ENCODE assay signal across 20 mouse cellular contexts in genomic region chr4:134575486-134575885, GRCm38 (mm10). TPM values are rescaled to one million over a fixed set of nuclear protein-coding genes. Genes with fewer than 3 reads are reported as not detected.
DNase-seq lines count a peak whose midpoint lies in the region; ATAC-seq lines count a peak whose summit lies in the region.
"Had no signal": no experiment of that assay in that cellular context is flagged by ENCODE, and none has a peak within 500 bp of the region (broad histone marks: within the 10 kb centered on the region; RNA-seq: fewer than 3 reads in every experiment).

No protein-coding gene starts in this region.

- WGBS in hindbrain, embryonic 13.5 days, result 36% methylated on average over 11 of the region's 11 CpGs
- WGBS in hindbrain, embryonic 14.5 days, result 39% methylated on average over 11 of the region's 11 CpGs
- WGBS in neural tube, embryonic 11.5 days, result 43% methylated on average over 11 of the region's 11 CpGs

- no peak overlapping the region for H3K4me2 ChIP-seq in hindbrain, embryonic 13.5 days
- H3K4me2 ChIP-seq in hindbrain, embryonic 14.5 days (replicated peaks), result no peak overlapping the region
- no peak overlapping the region for H3K4me2 ChIP-seq in neural tube, embryonic 11.5 days (ENCODE audit: low read depth)
- H3K4me2 ChIP-seq: kidney, embryonic 15.5 days; liver, embryonic 13.5 days had no signal

- H3K9me3 ChIP-seq in hindbrain, embryonic 13.5 days, result no peaks in the 10 kb centered on the region
- no peaks in the 10 kb centered on the region for H3K9me3 ChIP-seq in hindbrain, embryonic 14.5 days (ENCODE audit: control insufficient read depth, low read length)
- no peaks in the 10 kb centered on the region for H3K9me3 ChIP-seq in neural tube, embryonic 11.5 days (ENCODE audit: control insufficient read depth, low read length)
- H3K9me3 ChIP-seq: kidney, embryonic 15.5 days; liver, embryonic 13.5 days had no signal

- peaks cover 49% of the 10 kb centered on the region for H3K4me1 ChIP-seq in hindbrain, embryonic 13.5 days (replicated peaks)
- H3K4me1 ChIP-seq in hindbrain, embryonic 14.5 days (replicated peaks; ENCODE audit: control insufficient read depth, insufficient read depth, low read length), result peaks cover 21% of the 10 kb centered on the region
- H3K4me1 ChIP-seq in neural tube, embryonic 11.5 days (ENCODE audit: control insufficient read depth, insufficient read depth, low read length), result peaks cover 8% of the 10 kb centered on the region
- H3K4me1 ChIP-seq: megakaryocyte, embryonic 14.5 days had no signal

- DNase-seq in embryo, embryonic 11 days, result peak; percentile 54
- no peak for DNase-seq in embryo, embryonic 10 days (ENCODE audit: low spot score)
- no peak for DNase-seq in hindbrain, embryonic 14.5 days (ENCODE audit: low spot score)
- peak; percentile 61 for DNase-seq in neural tube, embryonic 11.5 days (ENCODE audit: low spot score)
- DNase-seq in neural tube, embryonic 10.5 days (ENCODE audit: extremely low spot score, low spot score), result no peak
- DNase-seq in layer of hippocampus, adult 11-12 months (ENCODE audit: low spot score), result no peak
- DNase-seq: adrenal gland, postnatal 25 days; cerebellum, adult 9-11 months; gastrocnemius, postnatal 25 days; heart, adult 18-20 months; kidney, adult 11 months; kidney, postnatal 36 days; liver, embryonic 13.5 days; lung, adult 2 months; right cerebral cortex, postnatal 25 days; spleen, adult 18-20 months had no signal

- no peak overlapping the region for H3K9ac ChIP-seq in hindbrain, embryonic 13.5 days
- H3K9ac ChIP-seq in hindbrain, embryonic 14.5 days, result no peak overlapping the region
- H3K9ac ChIP-seq in neural tube, embryonic 11.5 days (ENCODE audit: low read length), result no peak overlapping the region
- H3K9ac ChIP-seq: kidney, embryonic 15.5 days; liver, embryonic 13.5 days had no signal

- H3K36me3 ChIP-seq in hindbrain, embryonic 13.5 days, result 0 out of 2 replicates have a peak, but pooled peaks cover 3% of the 10 kb centered on the region
- no peaks in the 10 kb centered on the region for H3K36me3 ChIP-seq in hindbrain, embryonic 14.5 days (replicated peaks; ENCODE audit: control insufficient read depth, insufficient read depth)
- no peaks in the 10 kb centered on the region for H3K36me3 ChIP-seq in neural tube, embryonic 11.5 days (ENCODE audit: control insufficient read depth, insufficient read depth, low read length)

- 0 out of 2 replicates have a peak, but pooled peaks cover 2% of the 10 kb centered on the region for H3K27me3 ChIP-seq in hindbrain, embryonic 13.5 days
- no peaks in the 10 kb centered on the region for H3K27me3 ChIP-seq in hindbrain, embryonic 14.5 days (ENCODE audit: control insufficient read depth, insufficient read depth, low read length)
- no peaks in the 10 kb centered on the region for H3K27me3 ChIP-seq in neural tube, embryonic 11.5 days (ENCODE audit: control insufficient read depth, insufficient read depth, low read length)
- H3K27me3 ChIP-seq: kidney, embryonic 15.5 days; liver, embryonic 13.5 days had no signal

- peak overlapping the region; percentile 40; the same call in 1 of the 2 replicates for H3K27ac ChIP-seq in hindbrain, embryonic 13.5 days
- H3K27ac ChIP-seq in hindbrain, embryonic 14.5 days, result no peak overlapping the region
- H3K27ac ChIP-seq in neural tube, embryonic 11.5 days (ENCODE audit: low read depth, low read length), result no peak overlapping the region
- H3K27ac ChIP-seq: kidney, embryonic 15.5 days; liver, embryonic 13.5 days had no signal

- ATAC-seq in hindbrain, embryonic 13.5 days (ENCODE audit: low FRiP score), result no peak
- no peak for ATAC-seq in hindbrain, embryonic 14.5 days (ENCODE audit: low FRiP score)
- no peak for ATAC-seq in neural tube, embryonic 11.5 days (ENCODE audit: insufficient read depth, low FRiP score, low TSS enrichment)

- H3K4me3 ChIP-seq in hindbrain, embryonic 13.5 days, result no peak overlapping the region
- no peak overlapping the region for H3K4me3 ChIP-seq in hindbrain, embryonic 14.5 days (replicated peaks; ENCODE audit: low read length)
- no peak overlapping the region for H3K4me3 ChIP-seq in neural tube, embryonic 11.5 days (ENCODE audit: low read depth, low read length)
- H3K4me3 ChIP-seq: kidney, embryonic 15.5 days; liver, embryonic 13.5 days; megakaryocyte, embryonic 14.5 days; myocyte had no signal

RNA-seq across cellular contexts. Expression of gene Selenon, which starts 23.5 kb away (rescaled TPM):
- 9.5 and 11.0 TPM in 2 replicates for polyA plus RNA-seq in hindbrain, embryonic 13.5 days (2015; fragmentation: Nextera tagmentation; extraction: Ambion mirVana)
- 10.9 and 12.8 TPM in 2 replicates for polyA plus RNA-seq in hindbrain, embryonic 14.5 days (2014; fragmentation: Nextera tagmentation; extraction: Ambion mirVana)
- polyA plus RNA-seq in neural tube, embryonic 11.5 days (2014; fragmentation: Nextera tagmentation; extraction: Ambion mirVana), result 48.0 TPM in 2 replicates

RNA-seq across cellular contexts. Expression of gene Mtfr1l, which starts 40.3 kb away (rescaled TPM):
- polyA plus RNA-seq in hindbrain, embryonic 13.5 days (2015; fragmentation: Nextera tagmentation; extraction: Ambion mirVana), result 160 and 163 TPM in 2 replicates
- polyA plus RNA-seq in hindbrain, embryonic 14.5 days (2014; fragmentation: Nextera tagmentation; extraction: Ambion mirVana), result 184 and 202 TPM in 2 replicates
- 130 and 133 TPM in 2 replicates for polyA plus RNA-seq in neural tube, embryonic 11.5 days (2014; fragmentation: Nextera tagmentation; extraction: Ambion mirVana)

Comparison
In these comparisons a context has a peak if more than half of its experiments do, and no peak if none do; other contexts are left out.
1. DNase-seq: peak in embryo, embryonic 11 days (single experiment) and neural tube, embryonic 11.5 days (single experiment); none in embryo, embryonic 10 days (single experiment), hindbrain, embryonic 14.5 days (single experiment), neural tube, embryonic 10.5 days (single experiment) and layer of hippocampus, adult 11-12 months (single experiment).